In the genomic region with DNA sequence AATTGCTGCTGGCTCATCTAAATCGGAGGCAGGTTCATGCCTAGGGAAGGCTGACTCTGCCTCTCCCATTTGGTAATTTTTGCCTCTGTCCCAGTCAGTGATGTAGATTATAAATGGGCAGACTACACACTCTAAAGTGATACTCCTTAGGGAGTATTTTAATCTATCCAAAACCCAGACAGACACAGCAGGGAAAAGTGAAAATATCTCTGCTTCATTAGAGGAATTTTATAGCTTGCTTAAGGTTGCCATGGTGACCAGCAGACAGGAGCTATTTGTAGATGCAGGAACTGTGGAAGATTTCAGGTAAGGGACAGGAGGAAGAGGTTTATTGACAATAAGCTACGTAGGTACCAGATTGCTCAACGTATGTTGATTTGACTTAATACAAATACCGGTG, we compare ENCODE assay signal across 12 mouse cellular contexts.
"Had no signal": no experiment of that assay in that cellular context is flagged by ENCODE, and none has a peak within 500 bp of the region (broad histone marks: within the 10 kb centered on the region; RNA-seq: fewer than 3 reads in every experiment).

No protein-coding gene starts in this region.

- H3K4me3 ChIP-seq: layer of hippocampus, adult 2 months; limb, embryonic 15.5 days; liver, embryonic 12.5 days; midbrain, embryonic 12.5 days had no signal

- H3K4me2 ChIP-seq: limb, embryonic 15.5 days; liver, embryonic 12.5 days; lung, embryonic 14.5 days; midbrain, embryonic 12.5 days had no signal

- H3K27ac ChIP-seq: layer of hippocampus, adult 2 months; limb, embryonic 15.5 days; liver, embryonic 12.5 days; midbrain, embryonic 12.5 days had no signal

- H3K36me3 ChIP-seq: limb, embryonic 15.5 days; liver, embryonic 12.5 days; midbrain, embryonic 12.5 days had no signal

- H3K9ac ChIP-seq: limb, embryonic 15.5 days; liver, embryonic 12.5 days; lung, embryonic 14.5 days; midbrain, embryonic 12.5 days had no signal

- H3K4me1 ChIP-seq: limb, embryonic 15.5 days; liver, embryonic 12.5 days; midbrain, embryonic 12.5 days had no signal

- DNase-seq: kidney, postnatal 10 days; kidney, postnatal 4 days; lung, embryonic 14.5 days; lung, postnatal 10 days; lung, postnatal 4 days; spleen, adult 18-20 months; thymus, adult 18-20 months; thymus, postnatal 14 days had no signal

- ATAC-seq: liver, embryonic 12.5 days had no signal

- H3K27me3 ChIP-seq: limb, embryonic 15.5 days; liver, embryonic 12.5 days; midbrain, embryonic 12.5 days had no signal

- H3K9me3 ChIP-seq: limb, embryonic 15.5 days; liver, embryonic 12.5 days; midbrain, embryonic 12.5 days had no signal
